ENCODE assay signal across 26 mouse cellular contexts in genomic region chr17:74987067-74987466, GRCm38 (mm10). TPM values are rescaled to one million over a fixed set of nuclear protein-coding genes. Genes with fewer than 3 reads are reported as not detected.
DNase-seq lines count a peak whose midpoint lies in the region; ATAC-seq and TF ChIP-seq lines count a peak whose summit lies in the region.
"Had no signal": no experiment of that assay in that cellular context is flagged by ENCODE, and none has a peak within 500 bp of the region (broad histone marks: within the 10 kb centered on the region; RNA-seq: fewer than 3 reads in every experiment).

No protein-coding gene starts in this region.

- no peak overlapping the region for H3K27ac ChIP-seq in midbrain, embryonic 11.5 days (ENCODE audit: low read depth, low read length)
- H3K27ac ChIP-seq in midbrain, embryonic 14.5 days (replicated peaks; ENCODE audit: low read depth, low read length) = no peak overlapping the region
- no peak overlapping the region for H3K27ac ChIP-seq in MEL (ENCODE audit: control insufficient read depth, low read depth, low read length)
- H3K27ac ChIP-seq: forebrain, embryonic 13.5 days; heart, embryonic 10.5 days; intestine, embryonic 15.5 days; macrophage; midbrain, embryonic 13.5 days; neural tube, embryonic 13.5 days had no signal

- no peak for TF ChIP-seq POLR2A in MEL (IDR thresholded peaks at IDR 0.05; ENCODE audit: control insufficient read depth in 1 of 2, insufficient read depth in 1 of 2, low read depth in 1 of 2, low read length in 2 of 2, poor library complexity in 1 of 2)

- TF ChIP-seq EP300 in MEL (IDR thresholded peaks at IDR 0.05; ENCODE audit: low read depth in 1 of 2, low read length in 2 of 2) = no peak

- H3K9me3 ChIP-seq in midbrain, embryonic 11.5 days (ENCODE audit: control insufficient read depth, low read length) = no peaks in the 10 kb centered on the region
- H3K9me3 ChIP-seq in midbrain, embryonic 14.5 days (ENCODE audit: control insufficient read depth, low read length) = no peaks in the 10 kb centered on the region
- no peaks in the 10 kb centered on the region for H3K9me3 ChIP-seq in MEL (replicated peaks; ENCODE audit: insufficient read depth, low read length)
- H3K9me3 ChIP-seq: forebrain, embryonic 13.5 days; heart, embryonic 10.5 days; intestine, embryonic 15.5 days; midbrain, embryonic 13.5 days; neural tube, embryonic 13.5 days had no signal

- H3K79me2 ChIP-seq in MEL (ENCODE audit: control insufficient read depth, insufficient read depth, low read length, poor library complexity) = no peaks in the 10 kb centered on the region

- TF ChIP-seq RAD21 in MEL (IDR thresholded peaks at IDR 0.05; ENCODE audit: low read depth, low read length) = no peak

- H3K36me3 ChIP-seq in midbrain, embryonic 11.5 days (ENCODE audit: control insufficient read depth, insufficient read depth, low read length) = no peaks in the 10 kb centered on the region
- no peaks in the 10 kb centered on the region for H3K36me3 ChIP-seq in midbrain, embryonic 14.5 days (ENCODE audit: control insufficient read depth, insufficient read depth, low read length)
- no peaks in the 10 kb centered on the region for H3K36me3 ChIP-seq in MEL (ENCODE audit: control insufficient read depth in 1 of 2, insufficient read depth in 2 of 2, low read length in 2 of 2)
- H3K36me3 ChIP-seq: intestine, embryonic 15.5 days; midbrain, embryonic 13.5 days; neural tube, embryonic 13.5 days had no signal

- no peaks in the 10 kb centered on the region for H3K4me1 ChIP-seq in midbrain, embryonic 11.5 days (ENCODE audit: control insufficient read depth, insufficient read depth, low read length)
- H3K4me1 ChIP-seq in midbrain, embryonic 14.5 days (ENCODE audit: control insufficient read depth, insufficient read depth, low read length) = no peaks in the 10 kb centered on the region
- H3K4me1 ChIP-seq in MEL (ENCODE audit: control insufficient read depth in 1 of 2, insufficient read depth in 2 of 2, low read length in 2 of 2) = peaks cover 0 to 5% of the 10 kb centered on the region in 2 experiments; a peak in 1 of 4 replicates
- H3K4me1 ChIP-seq: forebrain, embryonic 13.5 days; intestine, embryonic 15.5 days; midbrain, embryonic 13.5 days; neural tube, embryonic 13.5 days had no signal

- H3K27me3 ChIP-seq in midbrain, embryonic 11.5 days (ENCODE audit: control insufficient read depth, insufficient read depth, low read length) = no peaks in the 10 kb centered on the region
- H3K27me3 ChIP-seq in midbrain, embryonic 14.5 days (ENCODE audit: control insufficient read depth, insufficient read depth, low read length) = no peaks in the 10 kb centered on the region
- H3K27me3 ChIP-seq in MEL (ENCODE audit: control insufficient read depth in 1 of 2, insufficient read depth in 2 of 2, low read length in 2 of 2) = no peaks in the 10 kb centered on the region
- H3K27me3 ChIP-seq: forebrain, embryonic 13.5 days; intestine, embryonic 15.5 days; midbrain, embryonic 13.5 days; neural tube, embryonic 13.5 days; Patski had no signal

- 26% methylated on average over 1 of the region's 1 CpGs for WGBS in midbrain, embryonic 11.5 days
- 7% methylated on average over 1 of the region's 1 CpGs for WGBS in midbrain, embryonic 14.5 days

- no peak for ATAC-seq in midbrain, embryonic 11.5 days (ENCODE audit: low FRiP score)
- no peak for ATAC-seq in midbrain, embryonic 14.5 days (ENCODE audit: low FRiP score, low TSS enrichment)
- ATAC-seq in common myeloid progenitor, adult 5-6 weeks (replicated peaks; ENCODE audit: low read depth, poor library complexity, severe bottlenecking) = peak; percentile 81
- ATAC-seq in megakaryocyte, adult 5-6 weeks (ENCODE audit: poor library complexity, severe bottlenecking) = peak; percentile 49; the same call in 1 of the 2 replicates
- ATAC-seq: forebrain, embryonic 13.5 days; hindbrain, embryonic 16.5 days; intestine, embryonic 15.5 days; midbrain, embryonic 13.5 days; Patski had no signal

- H3K4me2 ChIP-seq in midbrain, embryonic 11.5 days = no peak overlapping the region
- no peak overlapping the region for H3K4me2 ChIP-seq in midbrain, embryonic 14.5 days (ENCODE audit: low read length)
- H3K4me2 ChIP-seq: forebrain, embryonic 13.5 days; intestine, embryonic 15.5 days; midbrain, embryonic 13.5 days; neural tube, embryonic 13.5 days had no signal

- TF ChIP-seq CTCF in MEL (IDR thresholded peaks at IDR 0.05 in 2 of 3, conservative IDR thresholded peaks at IDR 0.05 in 1 of 3; ENCODE audit: control insufficient read depth in 1 of 3, insufficient read depth in 1 of 3, low read depth in 2 of 3, low read length in 3 of 3, poor library complexity in 1 of 3, severe bottlenecking in 1 of 3) = no peak

- DNase-seq in midbrain, embryonic 11.5 days (ENCODE audit: low spot score, missing footprints) = peak; percentile 56
- DNase-seq in midbrain, embryonic 14.5 days = no peak
- DNase-seq in MEL (ENCODE audit: low read depth, low spot score) = peak; percentile 79
- no peak for DNase-seq in cerebellum, adult 8-10 months
- DNase-seq in kidney, postnatal 10 days = no peak
- DNase-seq: adrenal gland, adult 8-10 months; cerebellum, adult 2 months; cerebellum, postnatal 36 days; gastrocnemius, postnatal 36 days; heart, postnatal 4 days; kidney, postnatal 4 days; retina, postnatal 1 day; right cerebral cortex, postnatal 25 days; spleen, adult 18-20 months; thymus, adult 18-20 months; thymus, postnatal 4 days had no signal

- no peak overlapping the region for H3K4me3 ChIP-seq in midbrain, embryonic 11.5 days (ENCODE audit: low read depth, low read length)
- no peak overlapping the region for H3K4me3 ChIP-seq in midbrain, embryonic 14.5 days (replicated peaks; ENCODE audit: low read depth, low read length)
- H3K4me3 ChIP-seq in MEL (ENCODE audit: control insufficient read depth in 1 of 2, insufficient read depth in 1 of 2, low read depth in 2 of 2, low read length in 2 of 2) = no peak overlapping the region
- H3K4me3 ChIP-seq: forebrain, embryonic 13.5 days; heart, embryonic 10.5 days; intestine, embryonic 15.5 days; midbrain, embryonic 13.5 days; neural tube, embryonic 13.5 days had no signal

- no peak overlapping the region for H3K9ac ChIP-seq in midbrain, embryonic 11.5 days (ENCODE audit: low read length)
- H3K9ac ChIP-seq in midbrain, embryonic 14.5 days (replicated peaks; ENCODE audit: low read length) = no peak overlapping the region
- H3K9ac ChIP-seq in MEL (ENCODE audit: control insufficient read depth, low read depth, low read length, poor library complexity, severe bottlenecking) = no peak overlapping the region
- H3K9ac ChIP-seq: forebrain, embryonic 13.5 days; intestine, embryonic 15.5 days; midbrain, embryonic 13.5 days; neural tube, embryonic 13.5 days had no signal

TF ChIP-seq in MEL, 35 proteins besides CTCF, POLR2A, EP300 and RAD21:
- TF ChIP-seq POLR2AphosphoS5 (IDR thresholded peaks at IDR 0.05; ENCODE audit: borderline replicate concordance, low read depth, low read length) = no peak

RNA-seq across cellular contexts. Expression of gene Ltbp1, which starts 18.3 kb away (rescaled TPM):
- polyA plus RNA-seq in midbrain, embryonic 11.5 days (2014; fragmentation: Nextera tagmentation; extraction: Ambion mirVana) = 5.5 and 6.2 TPM in 2 replicates
- 1.2 and 2.5 TPM in 2 replicates for polyA plus RNA-seq in midbrain, embryonic 14.5 days (2014; fragmentation: Nextera tagmentation; extraction: Ambion mirVana)
- 0.04 and 0.07 TPM in 2 replicates for total RNA-seq in MEL (2012; rRNA removed)
- polyA plus RNA-seq in MEL (2012; ENCODE audit: insufficient read depth in 1 of 2, insufficient read length in 2 of 2, low read depth in 1 of 2, low replicate concordance in 2 of 2, missing spikeins in 1 of 2) = under 1 TPM in 1 of 2 experiments, not detected in 1; 0.01 TPM
- 2.2 and 2.5 TPM in 2 replicates for total RNA-seq in common myeloid progenitor, adult 5-6 weeks (2017)
- 0.07 and 0.67 TPM in 2 replicates for total RNA-seq in megakaryocyte, adult 5-6 weeks (2015)
- total RNA-seq in megakaryocyte, adult 5-6 weeks (2017) = 0.12 and 0.48 TPM in 2 replicates

Comparison
In these comparisons a context has a peak if more than half of its experiments do, and no peak if none do; other contexts are left out.
1. DNase-seq: peak in midbrain, embryonic 11.5 days (single experiment) and MEL (single experiment); none in midbrain, embryonic 14.5 days (single experiment), cerebellum, adult 8-10 months (single experiment) and kidney, postnatal 10 days (single experiment).
2. ATAC-seq: peak in common myeloid progenitor, adult 5-6 weeks (single experiment) and megakaryocyte, adult 5-6 weeks (single experiment); none in midbrain, embryonic 11.5 days (single experiment) and midbrain, embryonic 14.5 days (single experiment).